Mouse (Mus musculus) heart, postnatal 25 days (tissue): Measurements from ENCODE around the gene Poglut1. TPM values are rescaled to one million over a fixed set of nuclear protein-coding genes. Genes with fewer than 3 reads are reported as not detected.
"Not testable (repeated sequence)": the region's sequence is repeated elsewhere in the genome, so short reads cannot be mapped to it uniquely, and the experiment has no call there.

Experiments used
- DNase-seq: peaks from one replicate; pipeline ENCODE4 v3.0.0; 2022; ENCODE audit warnings: low spot score
- intact Hi-C: fragments of 180-260 bp; cut with DNase I; formaldehyde crosslinking; loops from one replicate; pipeline ENCODE4 v1.15.1; 2025
- total RNA-seq, 2 experiments: library from RNA; stranded (reverse); gene quantifications; 2 replicates each; pipeline ENCODE4 v1.2.3; 2021

The Poglut1 gene
- total RNA-seq, 2 experiments from 2014 or later: 9.5 to 10.4 TPM

DNA sequence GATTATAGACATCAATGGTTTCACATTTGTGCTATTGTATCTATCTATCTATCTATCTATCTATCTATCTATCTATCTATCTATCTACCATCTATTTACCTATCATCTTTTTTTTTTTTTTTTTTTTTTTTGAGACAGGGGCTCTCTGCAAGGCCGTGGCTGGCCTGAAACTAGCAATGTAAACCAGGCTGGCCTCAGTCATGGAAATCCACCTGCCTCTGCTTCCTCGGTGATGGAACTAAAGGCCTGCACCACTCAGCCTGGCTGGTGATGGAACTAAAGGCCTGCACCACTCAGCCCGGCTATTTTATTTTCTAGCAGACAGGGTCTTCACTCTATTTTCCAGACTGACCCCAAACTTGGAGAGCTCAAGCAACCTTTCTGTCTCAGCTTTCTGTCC, 71.8 kb downstream of the Poglut1 start:
- intact Hi-C loops: no loop called here

DNA sequence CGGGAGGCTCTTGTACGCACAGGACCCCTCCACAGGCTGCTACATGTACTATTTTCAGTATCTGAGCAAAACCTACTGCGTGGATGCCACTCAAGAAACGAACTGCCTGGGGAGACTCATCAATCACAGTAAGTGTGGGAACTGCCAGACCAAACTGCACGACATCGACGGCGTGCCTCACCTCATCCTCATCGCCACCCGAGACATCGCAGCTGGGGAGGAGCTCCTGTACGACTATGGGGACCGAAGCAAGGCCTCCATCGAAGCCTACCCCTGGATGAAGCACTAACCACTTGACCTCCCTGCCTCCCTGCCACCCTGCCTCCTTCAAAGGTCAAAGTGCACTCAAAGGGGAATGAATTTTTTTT, 72.8 kb downstream of the Poglut1 start:
- intact Hi-C loops, DNase-seq: not testable (repeated sequence)

More for the DNA sequence above, 71.8 kb downstream of the Poglut1 start:
- DNase-seq: no peak

DNA sequence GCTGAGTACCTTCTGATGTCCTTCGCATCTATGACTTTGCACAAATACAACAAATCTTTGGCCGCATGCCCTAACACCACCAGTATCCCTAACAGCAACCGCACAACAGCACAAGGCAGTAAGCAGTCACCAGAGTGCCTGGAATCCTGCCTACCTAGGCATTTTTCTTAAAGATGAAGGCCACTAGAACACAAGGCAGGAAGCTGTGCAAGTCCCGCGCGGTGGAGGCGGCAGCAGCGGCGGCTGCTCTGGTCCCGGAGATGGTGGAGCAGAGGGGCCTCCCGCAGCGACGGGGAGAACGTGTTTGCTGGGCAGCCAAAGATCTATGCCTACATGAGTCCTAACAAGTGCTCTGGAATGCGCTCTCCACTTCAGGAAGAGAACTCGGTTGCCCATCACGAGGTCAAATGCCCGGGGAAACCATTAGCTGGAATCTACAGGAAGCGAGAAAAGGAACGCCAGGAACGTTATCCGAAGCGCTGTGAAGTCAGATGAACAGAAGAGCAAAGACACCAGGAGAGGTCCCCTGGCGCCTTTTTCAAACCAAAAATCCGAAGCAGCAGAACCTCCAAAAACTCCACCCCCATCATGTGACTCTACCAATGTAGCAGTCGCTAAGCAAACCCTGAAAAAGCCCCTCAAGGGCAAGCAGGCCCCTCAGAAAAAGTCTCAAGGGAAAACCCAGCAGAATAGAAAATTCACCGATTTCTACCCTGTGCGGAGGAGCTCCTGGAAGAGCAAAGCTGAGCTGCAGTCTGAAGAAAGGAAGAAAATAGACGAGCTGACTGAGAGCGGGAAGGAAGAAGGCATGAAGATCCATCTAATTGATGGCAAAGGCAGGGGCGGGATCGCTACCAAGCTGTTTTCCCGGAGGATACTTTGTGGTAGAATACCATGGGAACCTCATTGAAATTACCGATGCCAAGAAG, 73.5 kb downstream of the Poglut1 start:
- DNase-seq: no peak
- intact Hi-C loops: no loop called here

DNA sequence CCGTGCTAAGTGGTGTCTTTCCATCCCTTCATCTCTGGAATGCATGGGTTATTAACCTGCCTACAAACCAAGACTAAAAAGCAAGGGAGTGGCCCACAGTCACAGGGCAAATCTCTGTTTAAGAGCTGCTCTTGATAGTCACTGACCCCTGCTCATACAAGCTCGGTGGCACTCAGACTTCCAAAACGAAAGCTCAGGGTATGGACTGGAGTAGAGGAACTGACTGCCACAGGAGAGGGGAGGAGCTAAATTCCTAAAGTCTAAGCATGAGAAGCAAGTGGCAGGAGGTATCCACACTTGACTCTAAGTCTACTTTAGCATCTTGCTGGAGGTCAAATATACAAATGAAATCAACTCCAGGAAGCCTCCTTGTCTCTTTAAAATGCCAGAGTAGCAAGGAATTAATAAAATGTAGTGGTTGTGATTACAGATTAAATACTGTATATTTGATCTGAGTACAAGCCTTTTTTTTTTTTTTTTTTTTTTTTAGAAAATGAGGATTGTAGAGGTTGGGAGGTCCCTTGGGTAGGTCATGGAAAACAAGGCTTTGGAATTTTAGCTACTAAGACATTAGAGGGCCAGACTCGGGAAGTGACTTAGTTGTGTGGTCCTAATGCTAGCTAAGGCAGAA, 74.3 kb downstream of the Poglut1 start:
- DNase-seq: no peak

More for the DNA sequence above, 74.3 kb downstream of the Poglut1 start:
- intact Hi-C loops: loop anchor here (2.0 kb wide), 1 partner anchor 21 kb away; the partner anchor contains the start of gene Cd80

Other genes starting within 250 kb of the Poglut1 start
- gene Maats1, start 208.1 kb downstream of the Poglut1 start, total RNA-seq: not detected
- gene Cox17, start 203.3 kb downstream of the Poglut1 start, total RNA-seq: 100 to 1,000 TPM; 261 to 277 TPM
- gene Gm21987, start 203.2 kb downstream of the Poglut1 start, total RNA-seq: not detected
- gene Popdc2, start 188.0 kb downstream of the Poglut1 start, total RNA-seq: 100 to 1,000 TPM; 481 to 520 TPM
- 1 to 10 TPM; 6.5 to 8.4 TPM for gene Pla1a, start 117.1 kb downstream of the Poglut1 start, total RNA-seq
- 10 to 100 TPM; 25.8 to 28.0 TPM for gene Adprh, start 97.6 kb downstream of the Poglut1 start, total RNA-seq
- gene Cd80, start 94.7 kb downstream of the Poglut1 start, total RNA-seq: under 1 TPM; 0.16 to 0.53 TPM
- 10 to 100 TPM; 70.7 to 75.8 TPM for gene Timmdc1, start 27.6 kb downstream of the Poglut1 start, total RNA-seq
- 10 to 100 TPM; 18.3 to 27.7 TPM for gene Tmem39a, start 8.4 kb upstream of the Poglut1 start, total RNA-seq
- 10 to 100 TPM; 34.8 to 48.2 TPM for gene Arhgap31, start 163.0 kb upstream of the Poglut1 start, total RNA-seq
- gene B4galt4, start 192.0 kb upstream of the Poglut1 start, total RNA-seq: 10 to 100 TPM in 1 of 2 experiments, 1 to 10 TPM in 1; 9.2 to 11.0 TPM